Mouse (Mus musculus): ENCODE data around the gene Gnl2. TPM values are rescaled to one million over a fixed set of nuclear protein-coding genes. Genes with fewer than 3 reads are reported as not detected.

Gene Gnl2
- polyA plus RNA-seq, 1 experiment from 2014 or later: 88.9 TPM

DNA sequence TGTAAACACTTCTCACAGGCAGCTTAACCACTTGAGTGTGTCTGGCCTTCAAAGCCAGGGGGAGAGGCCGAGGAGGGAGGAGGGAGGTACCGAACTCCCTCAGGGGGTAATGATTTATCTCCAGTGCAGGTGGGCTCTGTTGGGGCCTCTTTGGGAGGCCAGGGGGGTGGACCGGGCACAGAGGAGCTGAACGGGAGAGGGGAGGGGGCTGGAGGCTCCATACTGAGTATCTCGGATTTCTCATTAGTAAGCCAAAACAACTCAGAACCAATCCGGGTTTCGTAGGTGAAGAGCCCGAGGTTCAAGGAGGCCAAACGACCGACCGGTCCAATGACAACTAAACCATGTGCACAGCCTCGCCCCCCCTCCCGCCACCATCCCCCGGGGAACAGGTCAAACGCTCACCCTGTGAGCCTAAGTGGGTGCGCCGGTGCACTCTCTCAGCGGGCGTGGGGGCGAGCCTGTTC, 26.6 kb upstream of the Gnl2 start:
- no peak overlapping the region for H3K4me3 ChIP-seq (replicated peaks; ENCODE audit: low read depth, low read length)
- 3% methylated on average over 20 of the region's 20 CpGs for WGBS
- H3K27me3 ChIP-seq (ENCODE audit: control insufficient read depth, insufficient read depth, low read length): peaks cover 43% of the 10 kb centered on the region
- no peak overlapping the region for H3K9ac ChIP-seq (replicated peaks; ENCODE audit: low read length)
- ATAC-seq (ENCODE audit: low FRiP score, low TSS enrichment): no peak
- DNase-seq: no peak
- H3K4me1 ChIP-seq (ENCODE audit: control insufficient read depth, insufficient read depth, low read length): peaks cover 14% of the 10 kb centered on the region; the same call in 1 of the 2 replicates
- no peaks in the 10 kb centered on the region for H3K9me3 ChIP-seq (ENCODE audit: control insufficient read depth, low read length)
- H3K27ac ChIP-seq (replicated peaks; ENCODE audit: low read depth, low read length): no peak overlapping the region
- peak overlapping the region; percentile 37 for H3K4me2 ChIP-seq (ENCODE audit: low read length)
- H3K36me3 ChIP-seq (ENCODE audit: control insufficient read depth, insufficient read depth, low read length): no peaks in the 10 kb centered on the region

DNA sequence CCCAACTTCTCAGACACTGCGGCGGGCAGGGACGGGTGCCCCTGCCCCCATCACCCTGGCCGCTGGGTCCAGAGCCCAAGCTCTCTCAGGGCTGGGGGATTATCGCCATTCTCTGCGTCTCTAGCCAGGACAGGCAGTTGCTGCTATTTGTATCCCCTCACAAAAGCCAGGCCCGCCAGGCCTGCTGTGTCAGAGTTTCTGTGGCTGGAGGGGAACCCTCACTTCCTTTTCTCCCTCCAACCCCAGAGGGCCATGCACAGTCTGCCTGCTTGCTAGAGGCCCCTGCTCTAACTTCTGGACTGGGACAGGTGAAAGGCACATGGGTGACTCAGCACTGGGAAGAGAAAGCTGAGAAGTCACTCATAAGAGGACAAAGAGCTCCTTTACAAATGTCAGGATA, 26.1 kb upstream of the Gnl2 start:
- whole genome bisulfite sequencing: under 1% methylated on average over 7 of the region's 7 CpGs

DNA sequence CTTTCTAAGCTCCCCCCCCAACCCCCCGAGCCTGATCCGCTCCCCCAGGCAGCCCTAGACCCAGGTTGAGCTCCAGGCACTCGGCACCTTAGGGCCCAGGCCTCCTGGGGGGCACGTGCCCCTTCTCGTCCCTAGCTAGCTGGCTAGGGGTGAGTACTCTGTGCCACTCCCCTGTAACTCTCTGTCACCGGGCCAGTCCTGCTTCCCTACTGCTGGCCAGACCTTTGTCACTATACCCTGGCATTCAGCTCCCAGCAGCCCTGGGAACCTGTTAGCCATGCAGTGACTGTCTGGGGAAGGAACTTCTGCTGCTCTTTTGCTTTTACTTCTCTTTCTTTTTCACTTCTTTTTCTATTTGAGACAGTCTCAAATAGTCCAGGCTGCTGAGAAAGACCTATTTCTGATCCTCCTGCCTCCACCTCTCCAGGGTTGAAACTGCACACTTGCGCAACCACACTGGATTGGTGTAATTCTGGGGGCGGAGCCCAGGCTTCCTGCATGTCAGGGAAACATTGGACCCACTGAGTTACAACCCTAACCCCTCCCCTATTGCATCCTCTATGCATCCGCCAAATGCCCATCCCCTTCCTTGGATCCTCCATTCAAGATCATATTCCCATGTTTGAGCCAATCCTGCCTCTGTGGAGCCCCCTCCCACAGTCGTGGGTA, 18.8 kb upstream of the Gnl2 start:
- WGBS: 86% methylated on average over 10 of the region's 10 CpGs
- Histone ChIP-seq H3K4me1 (ENCODE audit: control insufficient read depth, insufficient read depth, low read length) (no peaks in the 10 kb centered on the region), H3K4me3 (replicated peaks; ENCODE audit: low read depth, low read length) (no peak overlapping the region), H3K27ac (replicated peaks; ENCODE audit: low read depth, low read length) (no peak overlapping the region), H3K9me3 (ENCODE audit: control insufficient read depth, low read length) (no peaks in the 10 kb centered on the region), H3K9ac (replicated peaks; ENCODE audit: low read length) (no peak overlapping the region), H3K36me3 (ENCODE audit: control insufficient read depth, insufficient read depth, low read length) (no peaks in the 10 kb centered on the region), H3K4me2 (ENCODE audit: low read length) (no peak overlapping the region), H3K27me3 (ENCODE audit: control insufficient read depth, insufficient read depth, low read length) (no peaks in the 10 kb centered on the region)
- DNase-seq: no peak
- no peak for ATAC-seq (ENCODE audit: low FRiP score, low TSS enrichment)

More for the DNA sequence above, 26.1 kb upstream of the Gnl2 start:
- Histone ChIP-seq H3K36me3 (ENCODE audit: control insufficient read depth, insufficient read depth, low read length) (no peaks in the 10 kb centered on the region), H3K9me3 (ENCODE audit: control insufficient read depth, low read length) (no peaks in the 10 kb centered on the region), H3K27ac (replicated peaks; ENCODE audit: low read depth, low read length) (no peak overlapping the region), H3K4me3 (replicated peaks; ENCODE audit: low read depth, low read length) (no peak overlapping the region), H3K9ac (replicated peaks; ENCODE audit: low read length) (no peak overlapping the region), H3K4me1 (ENCODE audit: control insufficient read depth, insufficient read depth, low read length) (peaks cover 14% of the 10 kb centered on the region; the same call in 1 of the 2 replicates), H3K4me2 (ENCODE audit: low read length) (peak overlapping the region; percentile 37), H3K27me3 (ENCODE audit: control insufficient read depth, insufficient read depth, low read length) (peaks cover 38% of the 10 kb centered on the region)
- no peak for ATAC-seq (ENCODE audit: low FRiP score, low TSS enrichment)
- DNase-seq: no peak

DNA sequence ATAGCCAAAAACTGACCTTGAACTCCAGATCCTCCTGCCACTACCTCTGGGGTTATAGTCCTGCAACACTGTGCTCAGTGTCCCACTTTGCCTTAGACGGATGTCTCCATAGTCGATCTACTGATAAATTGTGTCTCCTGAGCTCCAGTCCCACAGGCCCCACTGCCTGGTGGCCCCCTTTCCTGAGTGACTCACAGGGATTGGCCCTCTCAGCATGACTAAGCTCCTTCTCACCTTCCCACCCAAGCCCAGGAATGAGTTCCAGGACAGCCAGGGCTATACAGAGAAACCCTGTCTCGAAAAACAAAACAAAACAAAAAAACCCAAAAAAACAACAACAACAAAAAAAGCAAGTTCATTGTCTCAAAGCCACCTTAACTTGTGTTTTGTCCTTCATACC, 16.8 kb upstream of the Gnl2 start:
- H3K27ac ChIP-seq (replicated peaks; ENCODE audit: low read depth, low read length): no peak overlapping the region
- H3K4me2 ChIP-seq (ENCODE audit: low read length): no peak overlapping the region
- H3K36me3 ChIP-seq (ENCODE audit: control insufficient read depth, insufficient read depth, low read length): no peaks in the 10 kb centered on the region
- no peaks in the 10 kb centered on the region for H3K27me3 ChIP-seq (ENCODE audit: control insufficient read depth, insufficient read depth, low read length)
- no peak overlapping the region for H3K4me3 ChIP-seq (replicated peaks; ENCODE audit: low read depth, low read length)
- DNase-seq: no peak
- H3K9ac ChIP-seq (replicated peaks; ENCODE audit: low read length): no peak overlapping the region
- no peaks in the 10 kb centered on the region for H3K4me1 ChIP-seq (ENCODE audit: control insufficient read depth, insufficient read depth, low read length)
- WGBS: 86% methylated on average over 3 of the region's 3 CpGs
- no peaks in the 10 kb centered on the region for H3K9me3 ChIP-seq (ENCODE audit: control insufficient read depth, low read length)
- no peak for ATAC-seq (ENCODE audit: low FRiP score, low TSS enrichment)

DNA sequence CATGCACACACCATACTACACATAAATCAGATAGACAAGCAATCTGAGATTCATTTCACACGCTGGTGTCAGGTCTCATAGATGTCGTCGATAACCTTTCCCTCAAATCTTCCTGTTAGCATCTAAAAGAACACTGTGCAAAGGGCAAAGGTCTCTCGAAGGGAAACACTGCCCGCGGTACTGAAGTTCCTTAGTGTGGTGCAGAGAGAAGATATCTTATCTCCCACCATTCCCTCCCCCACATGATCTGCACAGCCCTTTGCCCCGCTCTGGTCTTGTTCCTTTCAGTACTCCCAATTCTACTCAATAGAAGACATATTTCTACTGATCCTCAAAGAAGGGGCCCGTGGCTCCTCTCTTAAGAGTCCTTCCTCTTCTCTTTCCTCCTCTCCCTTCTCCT, 13.4 kb upstream of the Gnl2 start:
- H3K4me2 ChIP-seq (ENCODE audit: low read length): no peak overlapping the region
- H3K4me3 ChIP-seq (replicated peaks; ENCODE audit: low read depth, low read length): no peak overlapping the region
- ATAC-seq (ENCODE audit: low FRiP score, low TSS enrichment) (no peak), DNase-seq (no peak)
- WGBS: 90% methylated on average over 8 of the region's 8 CpGs
- no peak overlapping the region for H3K27ac ChIP-seq (replicated peaks; ENCODE audit: low read depth, low read length)
- no peak overlapping the region for H3K9ac ChIP-seq (replicated peaks; ENCODE audit: low read length)
- H3K4me1 ChIP-seq (ENCODE audit: control insufficient read depth, insufficient read depth, low read length): no peaks in the 10 kb centered on the region
- H3K9me3 ChIP-seq (ENCODE audit: control insufficient read depth, low read length): no peaks in the 10 kb centered on the region
- no peaks in the 10 kb centered on the region for H3K36me3 ChIP-seq (ENCODE audit: control insufficient read depth, insufficient read depth, low read length)
- no peaks in the 10 kb centered on the region for H3K27me3 ChIP-seq (ENCODE audit: control insufficient read depth, insufficient read depth, low read length)

DNA sequence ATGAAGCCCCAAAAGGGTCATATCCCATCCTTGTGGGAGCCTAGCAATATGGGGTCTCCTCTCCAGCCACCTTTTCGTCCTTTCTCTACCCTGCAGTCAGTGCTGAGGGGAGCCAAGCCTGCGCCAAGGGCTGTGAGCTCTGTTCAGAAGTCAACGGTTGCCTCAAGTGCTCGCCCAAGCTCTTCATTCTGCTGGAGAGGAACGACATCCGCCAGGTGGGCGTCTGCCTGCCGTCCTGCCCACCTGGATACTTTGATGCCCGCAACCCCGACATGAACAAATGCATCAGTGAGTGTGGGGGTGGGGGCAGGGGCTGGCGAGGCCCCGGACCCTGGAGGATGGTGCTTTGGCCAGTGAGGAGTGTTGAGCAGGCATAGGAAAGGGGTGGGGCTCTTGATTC, 11.5 kb upstream of the Gnl2 start:
- Histone ChIP-seq H3K27ac (replicated peaks; ENCODE audit: low read depth, low read length) (no peak overlapping the region), H3K4me1 (ENCODE audit: control insufficient read depth, insufficient read depth, low read length) (no peaks in the 10 kb centered on the region), H3K27me3 (ENCODE audit: control insufficient read depth, insufficient read depth, low read length) (no peaks in the 10 kb centered on the region), H3K4me2 (ENCODE audit: low read length) (no peak overlapping the region), H3K36me3 (ENCODE audit: control insufficient read depth, insufficient read depth, low read length) (no peaks in the 10 kb centered on the region), H3K9me3 (ENCODE audit: control insufficient read depth, low read length) (no peaks in the 10 kb centered on the region), H3K9ac (replicated peaks; ENCODE audit: low read length) (no peak overlapping the region), H3K4me3 (replicated peaks; ENCODE audit: low read depth, low read length) (no peak overlapping the region)
- no peak for ATAC-seq (ENCODE audit: low FRiP score, low TSS enrichment)
- WGBS: 54% methylated on average over 12 of the region's 12 CpGs
- no peak for DNase-seq

DNA sequence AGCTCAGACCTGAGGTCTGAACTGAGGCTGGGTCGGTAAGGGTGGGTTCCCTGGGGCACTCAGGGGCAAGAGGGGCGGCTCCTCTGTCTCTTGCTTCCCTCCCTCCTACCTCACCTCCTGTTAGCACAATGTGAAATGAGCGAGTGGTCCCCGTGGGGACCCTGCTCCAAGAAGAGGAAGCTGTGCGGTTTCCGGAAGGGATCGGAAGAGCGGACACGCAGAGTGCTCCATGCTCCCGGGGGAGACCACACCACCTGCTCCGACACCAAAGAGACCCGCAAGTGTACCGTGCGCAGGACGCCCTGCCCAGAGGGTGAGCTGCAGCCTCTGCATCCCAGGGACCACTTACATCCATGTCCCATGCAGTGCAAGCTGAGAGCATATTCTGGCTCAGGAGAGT, 8.9 kb upstream of the Gnl2 start:
- H3K4me2 ChIP-seq (ENCODE audit: low read length): no peak overlapping the region
- WGBS: 53% methylated on average over 15 of the region's 15 CpGs
- H3K9ac ChIP-seq (replicated peaks; ENCODE audit: low read length): no peak overlapping the region
- ATAC-seq (ENCODE audit: low FRiP score, low TSS enrichment) (no peak), DNase-seq (no peak)
- H3K27ac ChIP-seq (replicated peaks; ENCODE audit: low read depth, low read length): no peak overlapping the region
- H3K36me3 ChIP-seq (ENCODE audit: control insufficient read depth, insufficient read depth, low read length): no peaks in the 10 kb centered on the region
- H3K9me3 ChIP-seq (ENCODE audit: control insufficient read depth, low read length): no peaks in the 10 kb centered on the region
- no peak overlapping the region for H3K4me3 ChIP-seq (replicated peaks; ENCODE audit: low read depth, low read length)
- no peaks in the 10 kb centered on the region for H3K27me3 ChIP-seq (ENCODE audit: control insufficient read depth, insufficient read depth, low read length)
- no peaks in the 10 kb centered on the region for H3K4me1 ChIP-seq (ENCODE audit: control insufficient read depth, insufficient read depth, low read length)

DNA sequence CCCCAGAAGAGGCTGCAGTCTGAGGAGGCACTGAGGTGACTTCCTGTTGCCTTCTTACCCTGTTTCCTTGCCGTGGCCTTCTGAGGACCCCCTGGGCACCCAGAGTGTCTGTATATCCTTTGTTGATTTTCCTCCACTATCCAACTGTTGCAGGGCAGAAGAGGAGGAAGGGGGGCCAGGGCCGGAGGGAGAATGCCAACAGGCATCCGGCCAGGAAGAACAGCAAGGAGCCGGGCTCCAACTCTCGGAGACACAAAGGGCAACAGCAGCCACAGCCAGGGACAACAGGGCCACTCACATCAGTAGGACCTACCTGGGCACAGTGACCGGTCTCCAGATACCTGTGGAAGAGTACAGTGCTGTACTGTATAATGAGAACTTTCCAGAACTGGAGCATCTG, 8.2 kb upstream of the Gnl2 start:
- no peak overlapping the region for H3K27ac ChIP-seq (replicated peaks; ENCODE audit: low read depth, low read length)

DNA sequence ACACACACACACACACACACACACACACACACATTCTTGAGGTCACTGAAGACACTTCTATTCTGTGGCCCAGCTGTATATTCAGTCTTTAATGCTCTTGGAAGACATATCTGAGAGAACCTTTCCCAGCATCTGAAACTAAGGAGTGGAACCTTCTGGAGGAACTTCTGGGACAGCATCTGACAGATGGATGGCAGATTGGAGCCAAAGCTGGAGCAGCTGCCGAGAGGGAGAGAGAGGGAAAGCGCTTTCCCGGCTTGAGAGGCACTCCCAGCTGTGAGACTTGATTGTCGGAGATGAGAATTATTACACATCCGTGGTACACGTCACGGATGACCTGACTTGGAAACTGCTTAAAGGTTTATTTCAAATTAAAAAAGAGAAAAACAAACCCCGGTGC, 7.7 kb upstream of the Gnl2 start:
- DNase-seq: no peak
- H3K27ac ChIP-seq (replicated peaks; ENCODE audit: low read depth, low read length): no peak overlapping the region
- no peak overlapping the region for H3K4me2 ChIP-seq (ENCODE audit: low read length)
- no peaks in the 10 kb centered on the region for H3K27me3 ChIP-seq (ENCODE audit: control insufficient read depth, insufficient read depth, low read length)
- no peaks in the 10 kb centered on the region for H3K9me3 ChIP-seq (ENCODE audit: control insufficient read depth, low read length)
- no peaks in the 10 kb centered on the region for H3K36me3 ChIP-seq (ENCODE audit: control insufficient read depth, insufficient read depth, low read length)
- H3K9ac ChIP-seq (replicated peaks; ENCODE audit: low read length): no peak overlapping the region
- no peak for ATAC-seq (ENCODE audit: low FRiP score, low TSS enrichment)
- no peaks in the 10 kb centered on the region for H3K4me1 ChIP-seq (ENCODE audit: control insufficient read depth, insufficient read depth, low read length)
- no peak overlapping the region for H3K4me3 ChIP-seq (replicated peaks; ENCODE audit: low read depth, low read length)
- WGBS: 72% methylated on average over 8 of the region's 8 CpGs

More for the DNA sequence above, 8.2 kb upstream of the Gnl2 start:
- H3K27me3 ChIP-seq (ENCODE audit: control insufficient read depth, insufficient read depth, low read length): no peaks in the 10 kb centered on the region
- H3K4me1 ChIP-seq (ENCODE audit: control insufficient read depth, insufficient read depth, low read length): no peaks in the 10 kb centered on the region
- DNase-seq: no peak
- WGBS: 73% methylated on average over 6 of the region's 6 CpGs
- H3K9me3 ChIP-seq (ENCODE audit: control insufficient read depth, low read length): no peaks in the 10 kb centered on the region
- H3K4me3 ChIP-seq (replicated peaks; ENCODE audit: low read depth, low read length): no peak overlapping the region
- no peak for ATAC-seq (ENCODE audit: low FRiP score, low TSS enrichment)
- no peak overlapping the region for H3K4me2 ChIP-seq (ENCODE audit: low read length)
- H3K9ac ChIP-seq (replicated peaks; ENCODE audit: low read length): no peak overlapping the region
- no peaks in the 10 kb centered on the region for H3K36me3 ChIP-seq (ENCODE audit: control insufficient read depth, insufficient read depth, low read length)
